ENCODE assay signal across 1 mouse cellular context in the genomic region with DNA sequence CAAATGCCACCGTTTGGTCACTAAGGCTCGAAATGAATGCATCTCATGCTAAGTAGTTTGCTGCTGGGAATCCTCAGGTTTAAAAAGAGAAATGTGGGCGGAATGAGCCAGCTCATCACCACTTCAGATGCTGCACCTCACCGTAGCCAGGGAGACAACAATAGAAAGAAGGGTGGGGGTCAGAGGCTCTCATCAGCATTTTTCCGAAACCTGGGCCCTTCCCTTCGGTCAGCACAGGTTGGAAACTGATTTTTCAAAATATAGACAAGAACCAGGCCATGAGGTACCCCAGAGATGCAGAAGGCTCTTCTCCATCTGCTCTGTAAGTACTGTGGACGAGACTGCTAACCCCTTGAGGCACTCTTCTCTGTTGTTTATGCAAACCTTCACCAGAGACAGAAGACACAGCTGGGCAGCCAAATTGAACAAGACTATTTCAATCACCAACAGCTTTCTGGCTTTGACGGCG.
TF ChIP-seq lines count a peak whose summit lies in the region.

No protein-coding gene starts in this region.

TF ChIP-seq in CH12.LX, 34 proteins besides CTCF, POLR2A, EP300 and RAD21:
- TF ChIP-seq MXI1 (IDR thresholded peaks at IDR 0.05; ENCODE audit: low read depth, low read length) (peak; percentile 29; the same call in 1 of the 2 replicates), ZMIZ1 (IDR thresholded peaks at IDR 0.05; ENCODE audit: low read depth, low read length) (no peak), MYC (IDR thresholded peaks at IDR 0.05; ENCODE audit: low read depth, low read length) (peak; percentile 77), TCF12 (IDR thresholded peaks at IDR 0.05; ENCODE audit: low read depth, low read length) (peak; percentile 84; the same call in 1 of the 2 replicates), IRF4 (IDR thresholded peaks at IDR 0.05; ENCODE audit: low read depth, low read length) (peak; percentile 73), NRF1 (IDR thresholded peaks at IDR 0.05; ENCODE audit: low read depth, low read length) (no peak), CHD2 (IDR thresholded peaks at IDR 0.05; ENCODE audit: low read length) (peak; percentile 41; the same call in 1 of the 2 replicates), ZKSCAN1 (IDR thresholded peaks at IDR 0.05; ENCODE audit: borderline replicate concordance, low read depth, low read length) (no peak), MAFK (IDR thresholded peaks at IDR 0.05; ENCODE audit: insufficient replicate concordance, low read length) (peak; percentile 76; the same call in 1 of the 2 replicates), CHD1 (IDR thresholded peaks at IDR 0.05; ENCODE audit: low read depth, low read length) (no peak), E2F4 (IDR thresholded peaks at IDR 0.05; ENCODE audit: insufficient replicate concordance, low read depth, low read length) (no peak), NELFE (IDR thresholded peaks at IDR 0.05; ENCODE audit: low read depth, low read length) (no peak), SIN3A (IDR thresholded peaks at IDR 0.05; ENCODE audit: low read length) (peak; percentile 72), KAT2A (IDR thresholded peaks at IDR 0.05; ENCODE audit: insufficient replicate concordance, low read length) (0 out of 2 replicates have a peak, but pooled peaks have one; percentile 37), ELF1 (IDR thresholded peaks at IDR 0.05; ENCODE audit: low read depth, low read length) (peak; percentile 22; the same call in 1 of the 2 replicates), ZNF384 (IDR thresholded peaks at IDR 0.05; ENCODE audit: low read depth, low read length) (no peak), PAX5 (IDR thresholded peaks at IDR 0.05; ENCODE audit: low read length) (no peak), MEF2A (IDR thresholded peaks at IDR 0.05; ENCODE audit: borderline replicate concordance, low read depth, low read length) (peak; percentile 85), MAX (IDR thresholded peaks at IDR 0.05; ENCODE audit: low read length) (peak; percentile 49; the same call in 1 of the 2 replicates), JUND (conservative IDR thresholded peaks at IDR 0.05; ENCODE audit: low read depth, low read length) (peak; percentile 16; the same call in 1 of the 2 replicates), RCOR1 (conservative IDR thresholded peaks at IDR 0.05; ENCODE audit: low read depth, low read length) (no peak), HCFC1 (IDR thresholded peaks at IDR 0.05; ENCODE audit: low read depth, low read length) (no peak; the same call in 1 of the 2 replicates), ETS1 (conservative IDR thresholded peaks at IDR 0.05; ENCODE audit: low read depth, low read length) (peak; percentile 84), BHLHE40 (IDR thresholded peaks at IDR 0.05; ENCODE audit: low read depth, low read length) (no peak; the same call in none of the 2 replicates), MAZ (IDR thresholded peaks at IDR 0.05; ENCODE audit: low read depth, low read length) (peak; percentile 98)
